In genomic region chr13:21401166-21401565, GRCm38 (mm10) we compare ENCODE assay signal across 10 mouse cellular contexts. TPM values are rescaled to one million over a fixed set of nuclear protein-coding genes. Genes with fewer than 3 reads are reported as not detected.
DNase-seq lines count a peak whose midpoint lies in the region; ATAC-seq lines count a peak whose summit lies in the region.
"Had no signal": no experiment of that assay in that cellular context is flagged by ENCODE, and none has a peak within 500 bp of the region (broad histone marks: within the 10 kb centered on the region; RNA-seq: fewer than 3 reads in every experiment).

No protein-coding gene starts in this region.

- no peak overlapping the region for H3K27ac ChIP-seq in heart, embryonic 11.5 days (ENCODE audit: low read depth, low read length)
- H3K27ac ChIP-seq in hindbrain, embryonic 13.5 days, result no peak overlapping the region
- no peak overlapping the region for H3K27ac ChIP-seq in midbrain, embryonic 11.5 days (ENCODE audit: low read depth, low read length)

- H3K27me3 ChIP-seq in heart, embryonic 11.5 days (ENCODE audit: control insufficient read depth, insufficient read depth, low read length), result no peaks in the 10 kb centered on the region
- H3K27me3 ChIP-seq in hindbrain, embryonic 13.5 days, result peaks cover 7% of the 10 kb centered on the region
- H3K27me3 ChIP-seq in midbrain, embryonic 11.5 days (ENCODE audit: control insufficient read depth, insufficient read depth, low read length), result no peaks in the 10 kb centered on the region

- H3K36me3 ChIP-seq in heart, embryonic 11.5 days (ENCODE audit: control insufficient read depth, insufficient read depth, low read length), result no peaks in the 10 kb centered on the region; the same call in 1 of the 2 replicates
- H3K36me3 ChIP-seq in hindbrain, embryonic 13.5 days, result peaks cover 22% of the 10 kb centered on the region
- no peaks in the 10 kb centered on the region for H3K36me3 ChIP-seq in midbrain, embryonic 11.5 days (ENCODE audit: control insufficient read depth, insufficient read depth, low read length)

- DNase-seq in heart, adult 18-20 months, result no peak
- peak; percentile 30 for DNase-seq in adipocyte (ENCODE audit: low spot score)
- no peak for DNase-seq in midbrain, embryonic 11.5 days (ENCODE audit: low spot score, missing footprints)
- no peak for DNase-seq in testis, postnatal 10 days (ENCODE audit: low spot score)
- DNase-seq in ovary, postnatal 36 days (ENCODE audit: low spot score), result no peak

- ATAC-seq in heart, embryonic 11.5 days (replicated peaks; ENCODE audit: insufficient number of reproducible peaks, low FRiP score, low TSS enrichment), result no peak
- ATAC-seq in hindbrain, embryonic 13.5 days (ENCODE audit: low FRiP score), result no peak
- ATAC-seq in midbrain, embryonic 11.5 days (ENCODE audit: low FRiP score), result no peak
- ATAC-seq in cerebellum, adult (ENCODE audit: insufficient number of reproducible peaks, low FRiP score, low TSS enrichment), result no peak

- H3K9me3 ChIP-seq in heart, embryonic 11.5 days (replicated peaks; ENCODE audit: control insufficient read depth, low read length), result no peaks in the 10 kb centered on the region
- no peaks in the 10 kb centered on the region for H3K9me3 ChIP-seq in hindbrain, embryonic 13.5 days
- H3K9me3 ChIP-seq in midbrain, embryonic 11.5 days (ENCODE audit: control insufficient read depth, low read length), result no peaks in the 10 kb centered on the region

- H3K4me3 ChIP-seq in heart, embryonic 11.5 days (ENCODE audit: low read depth, low read length), result peak overlapping the region; percentile 86
- H3K4me3 ChIP-seq in hindbrain, embryonic 13.5 days, result peak overlapping the region; percentile 79
- peak overlapping the region; percentile 68 for H3K4me3 ChIP-seq in midbrain, embryonic 11.5 days (ENCODE audit: low read depth, low read length)

- 75% methylated on average over 3 of the region's 3 CpGs for WGBS in heart, embryonic 11.5 days (ENCODE audit: insufficient replicate concordance)
- WGBS in hindbrain, embryonic 13.5 days, result 84% methylated on average over 3 of the region's 3 CpGs
- 84% methylated on average over 3 of the region's 3 CpGs for WGBS in midbrain, embryonic 11.5 days

- peaks cover 8% of the 10 kb centered on the region; the same call in 1 of the 2 replicates for H3K4me1 ChIP-seq in heart, embryonic 11.5 days (ENCODE audit: control insufficient read depth, insufficient read depth, low read length)
- peaks cover 27% of the 10 kb centered on the region for H3K4me1 ChIP-seq in hindbrain, embryonic 13.5 days (replicated peaks)
- H3K4me1 ChIP-seq in midbrain, embryonic 11.5 days (ENCODE audit: control insufficient read depth, insufficient read depth, low read length), result peaks cover 10% of the 10 kb centered on the region

- peak overlapping the region; percentile 95 for H3K9ac ChIP-seq in heart, embryonic 11.5 days (ENCODE audit: low read depth, low read length)
- peak overlapping the region; percentile 85 for H3K9ac ChIP-seq in hindbrain, embryonic 13.5 days
- peak overlapping the region; percentile 84 for H3K9ac ChIP-seq in midbrain, embryonic 11.5 days (ENCODE audit: low read length)

- peak overlapping the region; percentile 71 for H3K4me2 ChIP-seq in heart, embryonic 11.5 days
- peak overlapping the region; percentile 82 for H3K4me2 ChIP-seq in hindbrain, embryonic 13.5 days
- H3K4me2 ChIP-seq in midbrain, embryonic 11.5 days, result peak overlapping the region; percentile 71

RNA-seq across cellular contexts. Expression of gene Zkscan3, which starts 1.4 kb away (rescaled TPM):
- polyA plus RNA-seq in heart, embryonic 11.5 days (2014; fragmentation: Nextera tagmentation; extraction: Ambion mirVana), result 69.5 and 71.3 TPM in 2 replicates
- 10 to 100 TPM; 28.5 to 31.4 TPM for total RNA-seq in heart, adult 18-20 months (2021)
- polyA plus RNA-seq in hindbrain, embryonic 13.5 days (2015; fragmentation: Nextera tagmentation; extraction: Ambion mirVana), result 83.2 and 85.9 TPM in 2 replicates
- polyA plus RNA-seq in midbrain, embryonic 11.5 days (2014; fragmentation: Nextera tagmentation; extraction: Ambion mirVana), result 85.4 and 85.9 TPM in 2 replicates

RNA-seq across cellular contexts. Expression of gene Zscan12, which starts 38.5 kb away (rescaled TPM):
- polyA plus RNA-seq in heart, embryonic 11.5 days (2014; fragmentation: Nextera tagmentation; extraction: Ambion mirVana), result 9.3 and 9.9 TPM in 2 replicates
- 1 to 10 TPM; 5.5 to 5.9 TPM for total RNA-seq in heart, adult 18-20 months (2021)
- polyA plus RNA-seq in hindbrain, embryonic 13.5 days (2015; fragmentation: Nextera tagmentation; extraction: Ambion mirVana), result 13.5 and 15.5 TPM in 2 replicates
- 20.3 and 21.8 TPM in 2 replicates for polyA plus RNA-seq in midbrain, embryonic 11.5 days (2014; fragmentation: Nextera tagmentation; extraction: Ambion mirVana)

RNA-seq across cellular contexts. Expression of gene Pgbd1, which starts 39.7 kb away (rescaled TPM):
- polyA plus RNA-seq in heart, embryonic 11.5 days (2014; fragmentation: Nextera tagmentation; extraction: Ambion mirVana), result 2.3 and 3.6 TPM in 2 replicates
- under 1 TPM; 0.35 to 0.54 TPM for total RNA-seq in heart, adult 18-20 months (2021)
- 4.0 and 4.2 TPM in 2 replicates for polyA plus RNA-seq in hindbrain, embryonic 13.5 days (2015; fragmentation: Nextera tagmentation; extraction: Ambion mirVana)
- 6.6 and 7.6 TPM in 2 replicates for polyA plus RNA-seq in midbrain, embryonic 11.5 days (2014; fragmentation: Nextera tagmentation; extraction: Ambion mirVana)

RNA-seq across cellular contexts. Expression of gene Zscan26, which starts 52.4 kb away (rescaled TPM):
- 20.3 and 26.7 TPM in 2 replicates for polyA plus RNA-seq in heart, embryonic 11.5 days (2014; fragmentation: Nextera tagmentation; extraction: Ambion mirVana)
- total RNA-seq in heart, adult 18-20 months (2021), result 10 to 100 TPM; 22.2 to 25.9 TPM
- polyA plus RNA-seq in hindbrain, embryonic 13.5 days (2015; fragmentation: Nextera tagmentation; extraction: Ambion mirVana), result 22.5 and 25.2 TPM in 2 replicates
- 14.6 and 16.4 TPM in 2 replicates for polyA plus RNA-seq in midbrain, embryonic 11.5 days (2014; fragmentation: Nextera tagmentation; extraction: Ambion mirVana)

RNA-seq across cellular contexts. Expression of gene Olfr1367, which starts 54.5 kb away (rescaled TPM):
- not detected in 2 replicates for polyA plus RNA-seq in heart, embryonic 11.5 days (2014; fragmentation: Nextera tagmentation; extraction: Ambion mirVana)
- total RNA-seq in heart, adult 18-20 months (2021), result not detected
- polyA plus RNA-seq in hindbrain, embryonic 13.5 days (2015; fragmentation: Nextera tagmentation; extraction: Ambion mirVana), result not detected in 2 replicates
- not detected in 2 replicates for polyA plus RNA-seq in midbrain, embryonic 11.5 days (2014; fragmentation: Nextera tagmentation; extraction: Ambion mirVana)
- total RNA-seq: granulocyte monocyte progenitor cell, adult 5-6 weeks had no signal
- polyA plus RNA-seq: C2C12 had no signal
